14 mouse cellular contexts compared by ENCODE assay signal in genomic region chr2:52580697-52581096, GRCm38 (mm10).
DNase-seq lines count a peak whose midpoint lies in the region; ATAC-seq and TF ChIP-seq lines count a peak whose summit lies in the region.
"Had no signal": no experiment of that assay in that cellular context is flagged by ENCODE, and none has a peak within 500 bp of the region (broad histone marks: within the 10 kb centered on the region; RNA-seq: fewer than 3 reads in every experiment).

No protein-coding gene starts in this region.

- WGBS in intestine, embryonic 14.5 days, result 56% methylated on average over 5 of the region's 5 CpGs
- 43% methylated on average over 5 of the region's 5 CpGs for WGBS in intestine, postnatal 0 days
- 38% methylated on average over 5 of the region's 5 CpGs for WGBS in kidney, postnatal 0 days

- no peaks in the 10 kb centered on the region for H3K36me3 ChIP-seq in intestine, embryonic 14.5 days (ENCODE audit: control insufficient read depth, insufficient read depth, low read length)
- no peaks in the 10 kb centered on the region for H3K36me3 ChIP-seq in intestine, postnatal 0 days (ENCODE audit: control insufficient read depth, insufficient read depth)
- H3K36me3 ChIP-seq in kidney, postnatal 0 days (ENCODE audit: insufficient read depth, low read length), result no peaks in the 10 kb centered on the region
- H3K36me3 ChIP-seq: liver, embryonic 13.5 days; stomach, embryonic 15.5 days had no signal

- no peak for ATAC-seq in intestine, embryonic 14.5 days (replicated peaks; ENCODE audit: low FRiP score, low TSS enrichment, low read depth)
- ATAC-seq in intestine, postnatal 0 days, result no peak
- 0 out of 2 replicates have a peak, but pooled peaks have one; percentile 30 for ATAC-seq in kidney, postnatal 0 days (replicated peaks; ENCODE audit: low FRiP score, low read depth)
- ATAC-seq: CD4-positive, CD25-positive, alpha-beta regulatory T cell, adult 4 months; inflammation-experienced regulatory T-cells, adult 6 months; midbrain, embryonic 16.5 days had no signal

- no peak for TF ChIP-seq CTCF in intestine, postnatal 0 days (IDR thresholded peaks at IDR 0.05; ENCODE audit: low read depth)
- no peak for TF ChIP-seq CTCF in kidney, postnatal 0 days (IDR thresholded peaks at IDR 0.05; ENCODE audit: low read depth)

- no peak overlapping the region for H3K9ac ChIP-seq in intestine, embryonic 14.5 days (ENCODE audit: low read length)
- no peak overlapping the region for H3K9ac ChIP-seq in intestine, postnatal 0 days (ENCODE audit: low read depth, low read length)
- no peak overlapping the region for H3K9ac ChIP-seq in kidney, postnatal 0 days (ENCODE audit: low read depth, low read length)
- H3K9ac ChIP-seq: liver, embryonic 13.5 days; stomach, embryonic 15.5 days had no signal

- H3K27me3 ChIP-seq in intestine, embryonic 14.5 days (replicated peaks; ENCODE audit: control insufficient read depth, insufficient read depth, low read length), result no peaks in the 10 kb centered on the region
- no peaks in the 10 kb centered on the region for H3K27me3 ChIP-seq in intestine, postnatal 0 days (replicated peaks; ENCODE audit: control insufficient read depth, insufficient read depth, low read length)
- no peaks in the 10 kb centered on the region for H3K27me3 ChIP-seq in kidney, postnatal 0 days (ENCODE audit: insufficient read depth, low read length)
- H3K27me3 ChIP-seq: stomach, embryonic 15.5 days had no signal

- H3K4me3 ChIP-seq in intestine, embryonic 14.5 days (ENCODE audit: low read depth, low read length), result no peak overlapping the region
- H3K4me3 ChIP-seq in intestine, postnatal 0 days (ENCODE audit: low read depth, low read length), result no peak overlapping the region
- H3K4me3 ChIP-seq in kidney, postnatal 0 days (replicated peaks; ENCODE audit: low read depth, low read length), result no peak overlapping the region
- H3K4me3 ChIP-seq: liver, embryonic 13.5 days; stomach, embryonic 15.5 days had no signal

- H3K4me2 ChIP-seq in intestine, embryonic 14.5 days (ENCODE audit: low read length), result no peak overlapping the region
- no peak overlapping the region for H3K4me2 ChIP-seq in intestine, postnatal 0 days (replicated peaks; ENCODE audit: low read depth)
- H3K4me2 ChIP-seq in kidney, postnatal 0 days (ENCODE audit: low read length), result no peak overlapping the region
- H3K4me2 ChIP-seq: liver, embryonic 13.5 days; stomach, embryonic 15.5 days had no signal

- H3K27ac ChIP-seq in intestine, embryonic 14.5 days (ENCODE audit: low read depth), result peak overlapping the region; percentile 8; the same call in 1 of the 2 replicates
- H3K27ac ChIP-seq in intestine, postnatal 0 days (ENCODE audit: low read depth, low read length), result no peak overlapping the region
- H3K27ac ChIP-seq in kidney, postnatal 0 days, result peak overlapping the region; percentile 62; the same call in 1 of the 2 replicates
- H3K27ac ChIP-seq: liver, embryonic 13.5 days; stomach, embryonic 15.5 days had no signal

- no peak for DNase-seq in intestine, embryonic 14.5 days (ENCODE audit: low spot score)
- peak; percentile 48 for DNase-seq in heart, adult 8-10 months (ENCODE audit: low spot score)
- DNase-seq in kidney, postnatal 0 days (ENCODE audit: low spot score), result peak; percentile 88
- DNase-seq in skeletal muscle tissue, adult 2 months (ENCODE audit: low read depth, low spot score), result peak; percentile 84
- no peak for DNase-seq in layer of hippocampus, adult 9-10 months (ENCODE audit: low spot score)
- DNase-seq in retina, embryonic 14.5 days (ENCODE audit: low spot score), result no peak
- no peak for DNase-seq in right cerebral cortex, postnatal 36 days (ENCODE audit: low spot score in 2 of 2)
- DNase-seq: cerebellum, adult 11 months; liver, embryonic 13.5 days had no signal

- H3K9me3 ChIP-seq in intestine, embryonic 14.5 days (ENCODE audit: control insufficient read depth, low read length), result no peaks in the 10 kb centered on the region
- no peaks in the 10 kb centered on the region for H3K9me3 ChIP-seq in intestine, postnatal 0 days (ENCODE audit: control insufficient read depth)
- H3K9me3 ChIP-seq in kidney, postnatal 0 days (replicated peaks; ENCODE audit: low read length), result no peaks in the 10 kb centered on the region
- H3K9me3 ChIP-seq: liver, embryonic 13.5 days; stomach, embryonic 15.5 days had no signal

- no peaks in the 10 kb centered on the region for H3K4me1 ChIP-seq in intestine, embryonic 14.5 days (replicated peaks; ENCODE audit: control insufficient read depth, insufficient read depth, low read length)
- H3K4me1 ChIP-seq in intestine, postnatal 0 days (replicated peaks; ENCODE audit: control insufficient read depth, insufficient read depth, low read length), result no peaks in the 10 kb centered on the region
- H3K4me1 ChIP-seq in kidney, postnatal 0 days (replicated peaks; ENCODE audit: insufficient read depth, low read length), result no peaks in the 10 kb centered on the region
- H3K4me1 ChIP-seq: stomach, embryonic 15.5 days had no signal

Comparison
In these comparisons a context has a peak if more than half of its experiments do, and no peak if none do; other contexts are left out.
1. DNase-seq: peak in heart, adult 8-10 months (single experiment), kidney, postnatal 0 days (single experiment) and skeletal muscle tissue, adult 2 months (single experiment); none in intestine, embryonic 14.5 days (single experiment), layer of hippocampus, adult 9-10 months (single experiment), retina, embryonic 14.5 days (single experiment) and right cerebral cortex, postnatal 36 days (0 of 2).